Mouse (Mus musculus) spleen, adult 2 months (tissue): Measurements from ENCODE around the gene Cdhr4.

Source experiments
- CTCF ChIP-seq: fragments of 200-500 bp; IDR thresholded peaks from 2 replicates; pipeline ENCODE4 v1.5.1; 2011; ENCODE audit warnings: mild to moderate bottlenecking, inconsistent platforms; ENCODE audit not compliant: insufficient read depth, insufficient read length, insufficient replicate concordance; ENCODE audit errors: extremely low read depth
- POLR2A ChIP-seq: fragments of 200-500 bp; IDR thresholded peaks from 2 replicates; pipeline ENCODE4 v1.6.1; 2011; ENCODE audit warnings: low read depth, low read length, inconsistent platforms

GRCm38 (mm10) chr9:108027867-108028266 lies 35.6 kb downstream of the Cdhr4 start:
- TF ChIP-seq POLR2A = no peak
- no peak for TF ChIP-seq CTCF
